Mouse (Mus musculus) myocyte (in vitro differentiated cells): ENCODE data around the gene Veph1.

Experiments
- CEBPB ChIP-seq: IDR thresholded peaks from 2 replicates; pipeline ENCODE4 v1.6.1; 2011; ENCODE audit warnings: mild to moderate bottlenecking, moderate library complexity; ENCODE audit not compliant: poor library complexity, insufficient read depth, severe bottlenecking
- E2F4 ChIP-seq: IDR thresholded peaks from one replicate; pipeline ENCODE4 v1.6.1; 2011; ENCODE audit warnings: mild to moderate bottlenecking, control low read depth, moderate library complexity; ENCODE audit not compliant: insufficient read depth
- MAX ChIP-seq: IDR thresholded peaks from one replicate; pipeline ENCODE4 v1.6.1; 2011; ENCODE audit warnings: low read depth, mild to moderate bottlenecking, control low read depth
- POLR2A ChIP-seq: IDR thresholded peaks from one replicate; pipeline ENCODE4 v1.6.1; 2011; ENCODE audit warnings: low read depth, mild to moderate bottlenecking, control low read depth, moderate library complexity; ENCODE audit not compliant: insufficient read length
- POLR2AphosphoS2 ChIP-seq: IDR thresholded peaks from one replicate; pipeline ENCODE4 v1.6.1; 2011; ENCODE audit warnings: low read depth, control low read depth; ENCODE audit not compliant: insufficient read length
- REST ChIP-seq: IDR thresholded peaks from one replicate; pipeline ENCODE4 v1.6.1; 2011; ENCODE audit warnings: mild to moderate bottlenecking, control low read depth, moderate library complexity; ENCODE audit not compliant: insufficient read depth, insufficient read length
- TCF12 ChIP-seq: IDR thresholded peaks from one replicate; pipeline ENCODE4 v1.6.1; 2011; ENCODE audit warnings: mild to moderate bottlenecking, control low read depth; ENCODE audit not compliant: poor library complexity, insufficient read depth, severe bottlenecking
- TCF3 ChIP-seq: IDR thresholded peaks from one replicate; pipeline ENCODE4 v1.6.1; 2011; ENCODE audit warnings: low read depth, control low read depth; ENCODE audit not compliant: insufficient read length
- USF1 ChIP-seq: IDR thresholded peaks from one replicate; pipeline ENCODE4 v1.6.1; 2011; ENCODE audit warnings: low read depth, mild to moderate bottlenecking, control low read depth, moderate library complexity

DNA sequence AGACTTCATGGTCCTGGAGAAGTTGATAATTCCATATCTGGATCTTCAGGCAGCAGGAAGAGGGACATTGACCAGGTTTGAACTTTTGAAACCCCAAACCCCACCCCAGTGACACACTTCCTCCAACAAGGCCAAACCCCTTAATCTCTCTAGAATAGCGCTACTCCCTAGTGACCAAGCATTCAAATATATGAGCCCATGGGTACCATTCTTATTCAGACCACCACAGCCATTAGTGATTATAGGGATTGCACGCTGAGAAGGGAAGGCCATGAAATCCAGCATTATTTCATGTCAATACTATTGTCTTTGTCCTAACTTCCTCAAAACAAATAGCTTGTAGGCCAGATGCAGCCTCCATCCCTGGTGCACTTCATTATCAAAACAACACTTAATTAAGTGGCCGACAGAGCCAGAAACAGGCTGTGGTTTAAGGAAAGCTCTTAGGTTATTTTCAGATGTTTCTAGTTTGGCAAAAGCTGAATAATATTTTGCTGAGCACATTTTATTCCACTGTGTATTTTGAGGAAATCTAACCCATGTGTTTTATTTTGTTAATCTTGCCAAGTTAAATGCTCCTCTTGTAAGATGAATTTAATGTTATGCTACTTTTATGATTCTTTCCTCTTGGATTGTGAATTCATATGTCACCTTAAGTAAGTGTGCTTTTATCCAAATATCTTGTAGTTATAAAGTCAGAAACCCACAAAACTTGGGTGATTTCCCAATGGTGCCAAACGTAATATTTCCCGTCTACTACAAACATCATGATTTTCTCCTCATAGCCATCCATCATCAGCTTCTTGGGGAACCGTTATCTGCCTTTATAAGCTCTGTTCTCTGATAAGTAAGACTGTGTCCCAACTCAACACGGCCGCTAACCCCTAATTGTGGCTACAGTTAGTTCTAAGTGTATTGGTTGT lies 18.4 kb upstream of the Veph1 start:
- TF ChIP-seq MAX (no peak), TCF12 (no peak), USF1 (no peak), POLR2A (no peak), POLR2AphosphoS2 (no peak), E2F4 (no peak), CEBPB (no peak), REST (no peak), TCF3 (no peak)
